Mouse (Mus musculus) hindbrain, postnatal 0 days (tissue): ENCODE data around the gene Map2k6. TPM values are rescaled to one million over a fixed set of nuclear protein-coding genes. Genes with fewer than 3 reads are reported as not detected.

ENCODE experiments used
- ATAC-seq: fragments of 200-750 bp; cut with Nextera tagmentation; 2 replicates; pipeline ENCODE4 v1.8.0; 2017; ENCODE audit warnings: mild to moderate bottlenecking, moderate TSS enrichment, moderate library complexity
- DNase-seq: peaks from one replicate; pipeline ENCODE4 v3.0.0-alpha.2; 2015; ENCODE audit warnings: low spot score
- H3K27ac ChIP-seq: fragments of 300-500 bp; sonication (generic); 2 replicates; pipeline ENCODE4 v1.5.1; 2014; ENCODE audit warnings: mild to moderate bottlenecking
- H3K27me3 ChIP-seq: fragments of 300-500 bp; sonication (generic); 2 replicates; pipeline ENCODE4 v1.6.1; 2014; ENCODE audit warnings: low read length, mixed read lengths; ENCODE audit not compliant: insufficient read depth
- H3K36me3 ChIP-seq: fragments of 300-500 bp; sonication (generic); 2 replicates; pipeline ENCODE4 v1.6.1; 2014; ENCODE audit warnings: low read length, mixed read lengths; ENCODE audit not compliant: insufficient read depth
- H3K4me1 ChIP-seq: fragments of 300-500 bp; sonication (generic); 2 replicates; pipeline ENCODE4 v1.6.1; 2014; ENCODE audit warnings: antibody characterized with exemption, low read length, mixed read lengths; ENCODE audit not compliant: insufficient read depth
- H3K4me2 ChIP-seq: fragments of 300-500 bp; sonication (generic); 2 replicates; pipeline ENCODE4 v1.6.1; 2014; ENCODE audit warnings: low read depth, mild to moderate bottlenecking, low read length, moderate library complexity, mixed read lengths
- H3K4me3 ChIP-seq: fragments of 300-500 bp; sonication (generic); 2 replicates; pipeline ENCODE4 v1.5.1; 2014; ENCODE audit warnings: low read length
- H3K9ac ChIP-seq: fragments of 300-500 bp; sonication (generic); replicated peaks from 2 replicates; pipeline ENCODE4 v1.6.1; 2014; ENCODE audit warnings: mild to moderate bottlenecking, low read length, moderate library complexity, mixed read lengths
- H3K9me3 ChIP-seq: fragments of 300-500 bp; sonication (generic); 2 replicates; pipeline ENCODE4 v1.6.1; 2016; ENCODE audit warnings: low read length, mixed read lengths
- CTCF ChIP-seq: IDR thresholded peaks from 2 replicates; pipeline ENCODE4 v1.5.1; 2016; ENCODE audit warnings: antibody characterized with exemption, control low read depth, low read depth
- WGBS: fragments of 180-500 bp; shearing (Covaris S2); extraction: QIAGEN DNeasy Blood & Tissue Kit; methylation state at CpG from one replicate; pipeline ENCODE4 v1.1.7; 2014; 5-methylcytosine and 5-hydroxymethylcytosine counted together
- polyA plus RNA-seq: library from polyadenylated mRNA; unstranded; fragments of >200 nt; fragmentation: Nextera tagmentation; extraction: Ambion mirVana; gene quantifications from 2 replicates; pipeline ENCODE4 v1.2.1, GENCODE M21; 2015
- total RNA-seq: library from RNA; depleted of rRNA; stranded (reverse); fragments of >200 nt; gene quantifications from 2 replicates; pipeline ENCODE4 v1.2.3, GENCODE M21; 2014

Map2k6 gene
- total and polyA plus RNA-seq, 2 experiments from 2014 or later = 16.3 to 21.2 TPM

DNA sequence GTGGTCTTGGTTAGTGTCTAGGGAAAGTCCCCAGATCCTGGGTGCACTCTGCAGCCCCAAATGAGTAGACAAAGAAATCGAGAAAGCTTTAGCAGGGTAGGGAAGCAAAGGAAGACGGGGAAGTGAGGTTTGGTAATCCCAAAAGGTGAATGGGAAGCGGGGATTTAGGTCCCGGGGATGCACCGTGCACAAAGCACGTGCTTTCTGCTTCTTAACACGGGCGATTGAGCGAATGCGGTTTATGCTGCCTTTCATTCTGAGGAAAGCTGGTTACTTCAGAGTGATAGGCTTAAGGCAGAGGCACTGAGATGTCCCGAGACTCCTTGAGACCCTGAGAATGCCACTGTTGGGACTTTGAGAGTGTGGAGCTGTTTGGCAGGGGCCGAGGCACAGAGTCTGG lies 38.1 kb downstream of the Map2k6 start:
- no peaks in the 10 kb centered on the region for H3K4me1 ChIP-seq
- WGBS = 69% methylated on average over 12 of the region's 12 CpGs
- no peak overlapping the region for H3K9ac ChIP-seq
- DNase-seq (no peak), ATAC-seq (no peak)
- H3K9me3 ChIP-seq = no peaks in the 10 kb centered on the region
- no peak overlapping the region for H3K4me2 ChIP-seq
- H3K27ac ChIP-seq = no peak overlapping the region
- H3K27me3 ChIP-seq = no peaks in the 10 kb centered on the region
- no peak for TF ChIP-seq CTCF
- H3K36me3 ChIP-seq = no peaks in the 10 kb centered on the region
- no peak overlapping the region for H3K4me3 ChIP-seq

DNA sequence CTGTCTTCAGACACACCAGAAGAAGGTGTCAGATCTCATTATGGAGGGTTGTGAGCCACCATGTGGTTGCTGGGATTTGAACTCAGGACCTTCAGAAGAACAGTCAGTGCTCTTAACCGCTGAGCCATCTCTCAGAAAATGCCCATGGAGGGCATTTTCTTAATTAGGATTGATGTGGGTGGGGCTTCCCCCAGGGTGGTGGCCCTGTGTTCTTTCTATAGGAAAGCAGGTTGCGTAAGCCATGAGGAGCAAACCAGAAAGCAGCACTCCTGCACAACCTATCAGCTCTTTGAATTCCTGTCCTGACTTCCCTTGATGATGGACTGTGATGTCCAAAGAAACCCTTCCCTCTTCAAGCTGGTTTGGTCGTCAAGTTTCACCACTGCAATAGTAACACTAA lies 39.2 kb downstream of the Map2k6 start:
- no peak for TF ChIP-seq CTCF
- H3K9me3 ChIP-seq = no peaks in the 10 kb centered on the region

DNA sequence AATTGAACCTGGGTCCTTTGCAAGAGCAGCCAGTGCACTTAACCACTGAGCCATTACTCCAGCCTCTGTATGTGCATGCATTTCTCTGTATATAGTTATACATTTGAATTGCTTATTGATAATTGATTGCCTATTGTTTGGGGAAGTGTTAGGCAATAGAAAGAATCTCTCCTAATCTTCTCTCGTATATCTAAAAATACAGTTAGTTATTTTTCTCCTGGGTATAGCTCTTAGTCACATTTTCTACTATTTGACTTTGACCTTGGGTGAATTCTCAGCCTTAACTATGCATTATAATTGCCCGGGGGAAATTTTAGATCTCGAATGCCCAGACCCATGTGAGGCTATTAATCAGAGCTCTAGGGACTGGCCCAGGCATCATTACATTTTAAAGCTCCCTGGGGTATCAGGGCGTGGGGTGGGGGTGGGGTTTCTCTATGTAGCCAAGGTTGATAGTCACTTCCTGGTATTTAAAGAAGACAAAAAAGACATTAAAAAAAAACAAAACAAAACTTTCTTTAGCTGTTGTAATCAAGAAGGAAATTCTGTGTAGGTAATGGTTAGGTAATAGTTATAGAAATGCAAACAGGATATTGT lies 39.9 kb downstream of the Map2k6 start:
- no peak for TF ChIP-seq CTCF
- Histone ChIP-seq H3K27me3 (no peaks in the 10 kb centered on the region), H3K9me3 (no peaks in the 10 kb centered on the region), H3K4me1 (no peaks in the 10 kb centered on the region), H3K27ac (no peak overlapping the region), H3K4me2 (no peak overlapping the region), H3K36me3 (no peaks in the 10 kb centered on the region), H3K9ac (no peak overlapping the region), H3K4me3 (no peak overlapping the region)
- 65% methylated on average over 4 of the region's 4 CpGs for WGBS
- no peak for DNase-seq
- no peak for ATAC-seq

More for the DNA sequence above, 39.2 kb downstream of the Map2k6 start:
- Histone ChIP-seq H3K4me2 (no peak overlapping the region), H3K27me3 (no peaks in the 10 kb centered on the region), H3K4me3 (no peak overlapping the region), H3K36me3 (no peaks in the 10 kb centered on the region), H3K4me1 (no peaks in the 10 kb centered on the region), H3K27ac (no peak overlapping the region), H3K9ac (no peak overlapping the region)
- ATAC-seq = no peak
- 96% methylated on average over 3 of the region's 3 CpGs for WGBS
- DNase-seq = no peak

DNA sequence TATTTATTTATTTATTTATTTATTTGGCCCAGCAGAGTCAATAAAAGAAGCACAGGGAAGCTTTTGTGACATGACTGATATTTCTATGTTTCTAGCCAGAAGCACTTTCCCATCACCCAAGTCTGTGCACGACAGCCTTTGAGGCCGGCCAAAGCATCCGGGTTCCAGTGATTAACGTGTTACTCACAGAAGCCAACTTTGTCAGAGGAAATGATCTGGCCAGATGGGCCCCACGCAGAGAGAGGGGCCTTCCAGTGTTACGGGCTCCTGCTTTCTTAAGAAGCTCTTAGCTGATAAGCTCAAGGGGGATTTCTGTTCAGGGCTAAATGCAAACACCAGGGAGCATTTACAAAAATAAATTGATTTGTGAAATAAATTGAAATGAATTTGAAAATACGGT lies 40.4 kb downstream of the Map2k6 start:
- 33% methylated on average over 7 of the region's 7 CpGs for WGBS
- H3K27ac ChIP-seq = no peak overlapping the region
- H3K4me3 ChIP-seq = no peak overlapping the region
- H3K4me2 ChIP-seq = no peak overlapping the region
- DNase-seq (peak; percentile 34), ATAC-seq (no peak)
- H3K9ac ChIP-seq = no peak overlapping the region
- H3K36me3 ChIP-seq = no peaks in the 10 kb centered on the region
- TF ChIP-seq CTCF = no peak
- H3K27me3 ChIP-seq = no peaks in the 10 kb centered on the region
- no peaks in the 10 kb centered on the region for H3K4me1 ChIP-seq
- H3K9me3 ChIP-seq = no peaks in the 10 kb centered on the region

DNA sequence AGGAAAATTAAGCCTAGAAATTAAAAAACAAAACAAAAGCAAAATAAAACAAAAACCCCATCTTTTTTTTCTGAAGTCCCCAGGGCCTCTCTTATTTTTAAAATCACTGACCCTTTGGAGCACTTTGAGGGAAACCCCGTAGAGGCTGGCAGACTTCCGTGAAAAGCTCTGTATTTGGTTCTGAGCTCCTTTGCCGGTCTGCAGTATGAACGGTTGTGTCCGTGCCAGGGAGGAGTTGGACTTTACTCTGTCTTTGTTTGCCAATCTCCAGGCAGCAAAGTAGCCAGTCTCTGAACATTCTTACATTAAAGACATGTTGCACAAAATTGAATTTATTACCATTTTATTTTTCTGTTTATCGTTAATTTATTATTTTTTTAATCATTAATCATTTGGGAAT lies 45.7 kb downstream of the Map2k6 start:
- Histone ChIP-seq H3K9me3 (no peaks in the 10 kb centered on the region), H3K9ac (no peak overlapping the region), H3K4me3 (no peak overlapping the region), H3K27me3 (no peaks in the 10 kb centered on the region), H3K36me3 (no peaks in the 10 kb centered on the region), H3K27ac (no peak overlapping the region), H3K4me2 (no peak overlapping the region), H3K4me1 (peaks cover 15% of the 10 kb centered on the region; the same call in 1 of the 2 replicates)
- 53% methylated on average over 6 of the region's 6 CpGs for WGBS
- no peak for TF ChIP-seq CTCF
- ATAC-seq = no peak
- no peak for DNase-seq

DNA sequence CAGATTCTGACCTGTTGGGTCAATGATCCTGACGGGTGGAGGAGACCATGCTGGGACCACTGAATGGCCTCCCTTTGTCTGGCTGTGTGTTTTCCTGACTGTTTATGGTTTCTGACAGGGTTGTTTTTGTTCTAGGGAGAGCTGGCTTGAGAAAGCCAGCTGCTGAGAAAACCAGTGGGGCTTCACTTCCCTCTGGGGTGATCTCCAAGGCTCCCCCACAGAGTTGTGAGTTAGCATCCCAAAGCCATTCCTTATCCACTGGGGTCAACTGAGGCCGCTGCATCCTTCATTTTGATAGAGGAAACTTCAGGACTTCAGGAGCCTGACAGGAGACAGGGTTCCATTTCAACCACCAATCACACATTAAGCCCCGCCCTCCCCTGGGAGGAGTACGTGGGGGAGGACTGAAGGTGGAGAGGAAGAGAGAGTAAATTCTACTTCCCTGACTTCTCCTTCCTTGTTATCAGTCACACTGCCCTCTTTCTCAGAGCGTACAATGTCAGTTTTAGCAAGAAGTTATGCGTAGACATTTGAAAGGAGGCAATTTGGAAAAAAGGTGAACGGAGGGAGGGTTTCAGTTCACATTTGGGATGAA lies 49.3 kb downstream of the Map2k6 start:
- Histone ChIP-seq H3K27me3 (no peaks in the 10 kb centered on the region), H3K4me2 (peak overlapping the region; percentile 53), H3K36me3 (no peaks in the 10 kb centered on the region), H3K9me3 (no peaks in the 10 kb centered on the region), H3K4me3 (peak overlapping the region; percentile 13), H3K9ac (no peak overlapping the region), H3K27ac (peak overlapping the region; percentile 12; the same call in 1 of the 2 replicates), H3K4me1 (peaks cover 22% of the 10 kb centered on the region)
- WGBS = 12% methylated on average over 7 of the region's 7 CpGs
- TF ChIP-seq CTCF = no peak
- ATAC-seq (peak; percentile 34; the same call in 1 of the 2 replicates), DNase-seq (peak; percentile 26)

DNA sequence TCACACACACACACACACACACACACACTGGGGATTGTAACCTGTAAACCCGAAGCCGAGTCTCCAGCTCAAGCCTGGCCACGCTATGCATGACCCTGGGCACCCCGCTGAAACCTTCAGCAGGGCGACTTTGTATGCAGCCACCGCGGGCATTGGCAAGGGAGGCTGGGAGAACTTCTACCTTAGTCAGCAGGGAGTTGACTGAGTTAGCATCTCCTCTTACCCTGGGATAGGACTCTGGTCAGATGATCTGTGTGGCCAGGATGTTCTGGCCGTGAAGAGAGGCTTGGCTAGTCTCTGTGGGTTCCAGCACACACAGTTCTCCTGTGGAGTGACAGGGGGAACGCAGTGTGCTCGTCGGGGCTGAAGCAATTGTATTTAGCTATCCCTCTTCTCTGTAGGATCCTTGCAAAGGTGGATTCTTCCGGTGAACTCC lies 49.8 kb downstream of the Map2k6 start:
- H3K27me3 ChIP-seq = no peaks in the 10 kb centered on the region
- 0 out of 2 replicates have a peak overlapping the region, but pooled peaks have one; percentile 21 for H3K9ac ChIP-seq
- peak overlapping the region; percentile 53 for H3K4me2 ChIP-seq
- no peaks in the 10 kb centered on the region for H3K36me3 ChIP-seq
- H3K27ac ChIP-seq = peak overlapping the region; percentile 12; the same call in 1 of the 2 replicates
- H3K9me3 ChIP-seq = no peaks in the 10 kb centered on the region
- 6% methylated on average over 12 of the region's 12 CpGs for WGBS
- ATAC-seq (peak; percentile 67; the same call in 1 of the 2 replicates), DNase-seq (peak; percentile 31)
- no peak for TF ChIP-seq CTCF
- H3K4me1 ChIP-seq = peaks cover 22% of the 10 kb centered on the region
- peak overlapping the region; percentile 13 for H3K4me3 ChIP-seq
